Mouse (Mus musculus) neural tube, embryonic 14.5 days (tissue): Measurements from ENCODE around the gene Lrrc26. TPM values are rescaled to one million over a fixed set of nuclear protein-coding genes. Genes with fewer than 3 reads are reported as not detected.
A peak's percentile ranks its signal among the peaks of the same experiment; 100 is the strongest.
"Not testable (repeated sequence)": the region's sequence is repeated elsewhere in the genome, so short reads cannot be mapped to it uniquely, and the experiment has no call there.

Experiments used
- ATAC-seq: fragments of 200-750 bp; cut with Nextera tagmentation; 2 replicates; pipeline ENCODE4 v1.8.0; 2017; ENCODE audit warnings: low read depth, mild to moderate bottlenecking, moderate TSS enrichment, moderate library complexity
- H3K27ac ChIP-seq: fragments of 300-500 bp; sonication (generic); 2 replicates; pipeline ENCODE4 v1.5.1; 2014; ENCODE audit warnings: low read depth, mild to moderate bottlenecking, control low read depth, low read length, moderate library complexity, mixed read lengths
- H3K27me3 ChIP-seq: fragments of 300-500 bp; sonication (generic); 2 replicates; pipeline ENCODE4 v1.6.1; 2014; ENCODE audit warnings: low read length; ENCODE audit not compliant: control insufficient read depth, insufficient read depth
- H3K36me3 ChIP-seq: fragments of 300-500 bp; sonication (generic); 2 replicates; pipeline ENCODE4 v1.6.1; 2014; ENCODE audit warnings: low read length, mixed read lengths; ENCODE audit not compliant: control insufficient read depth, insufficient read depth
- H3K4me1 ChIP-seq: fragments of 300-500 bp; sonication (generic); 2 replicates; pipeline ENCODE4 v1.6.1; 2014; ENCODE audit warnings: low read length; ENCODE audit not compliant: control insufficient read depth, insufficient read depth
- H3K4me2 ChIP-seq: fragments of 300-500 bp; sonication (generic); 2 replicates; pipeline ENCODE4 v1.6.1; 2014; ENCODE audit warnings: mild to moderate bottlenecking, low read depth, low read length, control low read depth
- H3K4me3 ChIP-seq: fragments of 300-500 bp; sonication (generic); 2 replicates; pipeline ENCODE4 v1.5.1; 2014; ENCODE audit warnings: low read depth, low read length, control low read depth, mixed read lengths
- H3K9ac ChIP-seq: fragments of 300-500 bp; sonication (generic); replicated peaks from 2 replicates; pipeline ENCODE4 v1.6.1; 2014; ENCODE audit warnings: low read depth, mild to moderate bottlenecking, control low read depth, low read length, mixed read lengths
- H3K9me3 ChIP-seq: fragments of 300-500 bp; sonication (generic); 2 replicates; pipeline ENCODE4 v1.6.1; 2016; ENCODE audit warnings: low read length; ENCODE audit not compliant: control insufficient read depth
- WGBS: fragments of 180-500 bp; shearing (Covaris S2); extraction: QIAGEN DNeasy Blood & Tissue Kit; methylation state at CpG from one replicate; pipeline ENCODE4 v1.1.7; 2014; 5-methylcytosine and 5-hydroxymethylcytosine counted together
- polyA plus RNA-seq: library from polyadenylated mRNA; unstranded; fragments of >200 nt; fragmentation: Nextera tagmentation; extraction: Ambion mirVana; gene quantifications from 2 replicates; pipeline ENCODE4 v1.2.1, GENCODE M21; 2014

Gene Lrrc26
- polyA plus RNA-seq, 1 experiment from 2014 or later, result not detected

GRCm38 (mm10) chr2:25252331-25252730 is 37.4 kb upstream of the Lrrc26 start:
- no peaks in the 10 kb centered on the region for H3K9me3 ChIP-seq
- peaks cover 12% of the 10 kb centered on the region for H3K4me1 ChIP-seq
- no peak overlapping the region for H3K27ac ChIP-seq
- ATAC-seq, result no peak
- H3K36me3 ChIP-seq, result peaks cover 11% of the 10 kb centered on the region; the same call in 1 of the 2 replicates
- 94% methylated on average over 1 of the region's 1 CpGs for WGBS
- no peaks in the 10 kb centered on the region; the same call in 1 of the 2 replicates for H3K27me3 ChIP-seq
- no peak overlapping the region for H3K9ac ChIP-seq
- no peak overlapping the region for H3K4me3 ChIP-seq
- H3K4me2 ChIP-seq, result no peak overlapping the region

GRCm38 (mm10) chr2:25255284-25255779 is 34.4 kb upstream of the Lrrc26 start, which contains the start of gene Tmem203:
Gene Tmem203 (plus strand): TSS chr2:25255439.
- 0% methylated on average over 38 of the region's 39 CpGs for WGBS
- peak within 1 kb of the TSS; percentile 99 for H3K4me2 ChIP-seq
- ATAC-seq, result peak; percentile 90
- peaks cover under 1% of the 10 kb centered on the region; the same call in 1 of the 2 replicates for H3K36me3 ChIP-seq
- H3K4me1 ChIP-seq, result peaks cover 12% of the 10 kb centered on the region
- H3K27me3 ChIP-seq, result no peaks in the 10 kb centered on the region; the same call in 1 of the 2 replicates
- no peaks in the 10 kb centered on the region for H3K9me3 ChIP-seq
- peak within 1 kb of the TSS; percentile 98 for H3K4me3 ChIP-seq
- peak within 1 kb of the TSS; percentile 76 for H3K27ac ChIP-seq
- H3K9ac ChIP-seq, result peak within 1 kb of the TSS; percentile 80

- peak overlapping the region; percentile 99 for H3K4me2 ChIP-seq
- not testable (repeated sequence) for ATAC-seq, H3K27ac ChIP-seq, H3K27me3 ChIP-seq, H3K9me3 ChIP-seq, H3K36me3 ChIP-seq
- H3K4me1 ChIP-seq, result peaks cover 12% of the 10 kb centered on the region
- peak overlapping the region; percentile 80; the same call in 1 of the 2 replicates for H3K9ac ChIP-seq
- 53% methylated on average over 11 of the region's 12 CpGs for WGBS
- H3K4me3 ChIP-seq, result peak overlapping the region; percentile 98
Measured at GRCm38 (mm10) chr2:25256443-25257109, 33.1 kb upstream of the Lrrc26 start.

- not testable (repeated sequence) for H3K9me3 ChIP-seq, H3K4me3 ChIP-seq, H3K27ac ChIP-seq, ATAC-seq, H3K36me3 ChIP-seq, H3K4me2 ChIP-seq, H3K27me3 ChIP-seq, H3K9ac ChIP-seq
- 92% methylated on average over 5 of the region's 5 CpGs for WGBS
- peaks cover 12% of the 10 kb centered on the region for H3K4me1 ChIP-seq
Measured at GRCm38 (mm10) chr2:25257250-25257649, 32.5 kb upstream of the Lrrc26 start.

DNA sequence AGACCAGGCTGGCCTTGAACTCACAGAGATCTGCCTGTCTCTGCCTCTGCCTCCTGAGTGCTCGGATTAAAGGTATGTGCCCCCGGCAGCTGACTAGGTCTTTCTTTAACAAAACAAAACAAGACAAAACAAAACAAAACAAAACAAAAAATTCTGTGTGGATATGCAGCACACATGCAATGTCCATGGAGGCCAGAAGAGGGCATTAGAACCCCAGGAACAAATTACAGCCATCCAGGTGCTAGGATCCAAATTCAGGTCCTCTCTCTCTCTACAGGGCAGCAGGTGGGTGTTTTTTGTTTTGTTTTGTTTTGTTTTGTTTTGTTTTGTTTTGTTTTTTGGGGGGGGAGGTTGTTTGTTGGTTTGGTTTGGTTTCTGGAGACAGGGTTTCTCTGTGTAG is 30.8 kb upstream of the Lrrc26 start:
- Histone ChIP-seq H3K9ac (no peak overlapping the region), H3K36me3 (no peaks in the 10 kb centered on the region), H3K4me2 (no peak overlapping the region), H3K9me3 (no peaks in the 10 kb centered on the region), H3K4me1 (peaks cover 20% of the 10 kb centered on the region), H3K27me3 (no peaks in the 10 kb centered on the region; the same call in 1 of the 2 replicates), H3K4me3 (no peak overlapping the region), H3K27ac (no peak overlapping the region)
- WGBS, result 56% methylated on average over 2 of the region's 2 CpGs
- ATAC-seq, result no peak

DNA sequence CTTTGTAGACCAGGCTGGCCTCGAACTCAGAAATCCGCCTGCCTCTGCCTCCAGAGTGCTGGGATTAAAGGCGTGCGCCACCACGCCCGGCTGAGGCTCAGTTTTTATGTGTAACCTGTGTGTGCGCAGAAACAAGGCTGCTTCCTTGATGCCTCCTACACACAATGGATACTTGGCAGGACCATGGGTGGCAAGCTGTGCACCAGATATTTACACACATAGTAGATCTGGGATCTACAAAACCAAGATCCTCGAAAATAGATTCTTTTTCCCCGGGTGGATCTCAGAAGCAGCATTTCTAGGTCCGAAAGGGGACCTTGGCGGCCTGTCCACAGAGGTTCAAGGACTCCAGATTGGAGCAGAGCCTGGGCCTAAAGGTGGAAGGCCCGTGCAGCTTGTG is 27.8 kb upstream of the Lrrc26 start:
- 48% methylated on average over 12 of the region's 12 CpGs for WGBS
- Histone ChIP-seq H3K9me3 (no peaks in the 10 kb centered on the region), H3K27me3 (no peaks in the 10 kb centered on the region), H3K4me3 (peak overlapping the region; percentile 71), H3K4me2 (peak overlapping the region; percentile 99), H3K4me1 (peaks cover 38% of the 10 kb centered on the region), H3K36me3 (no peaks in the 10 kb centered on the region), H3K9ac (peak overlapping the region; percentile 68), H3K27ac (peak overlapping the region; percentile 68; the same call in 1 of the 2 replicates)
- peak; percentile 2 for ATAC-seq

DNA sequence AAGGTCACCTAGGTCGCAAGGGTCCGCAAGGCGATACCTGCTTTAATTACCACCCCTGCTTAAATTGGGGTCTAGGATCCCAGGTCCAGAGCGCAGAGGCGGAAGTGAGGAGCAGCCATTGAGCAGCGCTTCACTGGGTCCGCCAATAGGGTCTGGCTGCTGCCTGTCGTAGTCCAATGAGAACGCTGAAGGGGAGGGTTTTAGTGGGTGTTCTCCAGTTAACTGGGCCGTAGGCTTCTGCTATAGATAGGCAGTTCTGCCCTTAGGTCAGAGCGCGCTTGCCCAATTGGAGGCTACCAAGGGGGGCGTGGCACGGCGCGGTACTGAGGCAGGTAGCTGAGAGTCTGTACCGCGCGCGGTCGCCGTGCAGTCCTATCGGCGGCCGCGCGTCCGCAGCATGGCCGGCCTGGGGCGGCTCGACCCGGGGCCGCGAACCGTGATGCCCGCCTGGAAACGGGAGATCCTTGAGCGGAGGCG is 27.4 kb upstream of the Lrrc26 start, which contains the start of gene Tprn:
Tprn (plus strand) TSS at position 328 of the 477 bp plus-strand sequence.
- under 1% methylated on average over 39 of the region's 39 CpGs for WGBS
- Histone ChIP-seq H3K27ac (peak within 1 kb of the TSS; percentile 68), H3K27me3 (no peaks in the 10 kb centered on the region), H3K36me3 (no peaks in the 10 kb centered on the region), H3K4me3 (peak within 1 kb of the TSS; percentile 71), H3K4me2 (peak within 1 kb of the TSS; percentile 99), H3K9me3 (no peaks in the 10 kb centered on the region), H3K4me1 (peaks cover 43% of the 10 kb centered on the region), H3K9ac (peak within 1 kb of the TSS; percentile 68)
- ATAC-seq, result peak; percentile 98

DNA sequence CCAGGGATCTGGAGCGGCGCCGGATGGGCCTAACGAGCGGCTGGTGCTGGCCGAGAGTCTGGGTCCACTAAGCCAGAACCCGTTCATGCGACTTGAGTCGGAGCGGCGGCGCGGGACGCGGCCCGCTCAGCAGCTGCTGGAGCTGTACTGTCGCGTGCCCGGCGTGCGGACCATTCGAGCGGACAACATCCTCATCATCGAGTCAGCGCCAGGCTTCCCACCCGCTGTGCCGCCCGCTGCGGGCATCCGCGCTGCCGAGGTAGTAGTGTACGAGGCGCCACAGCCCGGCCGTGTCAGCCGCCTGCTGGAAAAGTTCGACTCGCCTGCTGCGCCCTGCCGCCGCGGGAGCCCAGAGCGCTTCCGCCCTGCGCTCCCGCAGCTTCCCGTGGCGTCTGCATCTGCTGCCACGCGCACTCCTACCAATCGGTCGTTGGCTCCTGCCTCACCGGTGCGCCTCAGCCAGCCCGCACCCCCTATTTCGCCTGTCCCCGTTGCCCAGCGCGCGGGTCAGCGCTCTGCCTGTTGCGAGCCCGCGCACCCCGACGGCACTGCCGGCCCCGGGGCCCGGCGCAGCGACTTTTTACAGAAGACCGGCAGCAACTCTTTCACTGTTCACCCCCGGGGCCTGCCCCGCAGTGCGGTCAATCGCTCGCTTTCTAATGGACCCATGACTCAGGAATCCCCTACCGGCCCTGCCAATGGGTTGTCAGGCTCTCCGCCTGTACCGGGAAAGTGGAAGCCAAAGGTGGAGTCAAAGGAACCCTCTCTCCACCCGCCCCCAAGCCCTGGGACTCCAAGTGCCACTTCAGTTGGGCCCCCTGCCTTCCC is 26.7 kb upstream of the Lrrc26 start:
- Histone ChIP-seq H3K27me3 (no peaks in the 10 kb centered on the region), H3K4me1 (peaks cover 50% of the 10 kb centered on the region), H3K4me3 (peak overlapping the region; percentile 71), H3K36me3 (no peaks in the 10 kb centered on the region), H3K27ac (peak overlapping the region; percentile 68), H3K9me3 (no peaks in the 10 kb centered on the region), H3K9ac (peak overlapping the region; percentile 68), H3K4me2 (peak overlapping the region; percentile 99)
- peak; percentile 23; the same call in 1 of the 2 replicates for ATAC-seq
- under 1% methylated on average over 82 of the region's 82 CpGs for WGBS
